Mouse (Mus musculus) bone marrow, adult 2 months (tissue): ENCODE results near the gene Gpx2. TPM values are rescaled to one million over a fixed set of nuclear protein-coding genes. Genes with fewer than 3 reads are reported as not detected.

Experiments
- H3K27ac ChIP-seq: fragments of 200-500 bp; 2 replicates; pipeline ENCODE4 v1.5.1; 2012; ENCODE audit warnings: low read depth, mild to moderate bottlenecking, control low read depth, inconsistent platforms, low read length; ENCODE audit not compliant: control insufficient read depth, poor library complexity, insufficient read depth
- H3K4me1 ChIP-seq: fragments of 200-500 bp; 2 replicates; pipeline ENCODE4 v1.6.1; 2011; ENCODE audit warnings: low read length; ENCODE audit not compliant: control insufficient read depth, insufficient read depth
- H3K4me3 ChIP-seq: fragments of 200-500 bp; replicated peaks from 2 replicates; pipeline ENCODE3; 2011; ENCODE audit warnings: mild to moderate bottlenecking, low read depth, low read length, control low read depth; ENCODE audit not compliant: control insufficient read depth
- CTCF ChIP-seq: fragments of 200-500 bp; IDR thresholded peaks from 2 replicates; pipeline ENCODE4 v1.5.1; 2011; ENCODE audit warnings: low read length, control low read depth; ENCODE audit not compliant: control insufficient read depth, insufficient read depth
- POLR2A ChIP-seq: fragments of 200-500 bp; IDR thresholded peaks from 2 replicates; pipeline ENCODE4 v1.6.1; 2011; ENCODE audit warnings: low read depth, mild to moderate bottlenecking, control low read depth, low read length, borderline replicate concordance; ENCODE audit not compliant: control insufficient read depth
- WGBS: fragments of 180-500 bp; shearing (Covaris S2); methylation state at CpG from one replicate; pipeline ENCODE4 v1.1.7; 2018; 5-methylcytosine and 5-hydroxymethylcytosine counted together
- polyA plus RNA-seq: library from polyadenylated mRNA; stranded (reverse); fragments of >200 nt; gene quantifications from 2 replicates; pipeline ENCODE4 v1.2.4, GENCODE M21; 2011; ENCODE audit warnings: low replicate concordance; ENCODE audit not compliant: missing spikeins, insufficient read depth, insufficient read length

The Gpx2 gene
- polyA plus RNA-seq, 1 experiment = 1.6 TPM

- Histone ChIP-seq H3K27ac (no peak overlapping the region), H3K4me3 (no peak overlapping the region), H3K4me1 (no peaks in the 10 kb centered on the region)
- TF ChIP-seq CTCF = peak; percentile 27; the same call in 1 of the 2 replicates
- no peak for TF ChIP-seq POLR2A
Observed at GRCm38 (mm10) chr12:76777845-76778244, 17.5 kb downstream of the Gpx2 start.

- no peak overlapping the region for H3K27ac ChIP-seq
- H3K4me3 ChIP-seq = no peak overlapping the region
- WGBS = 67% methylated on average over 5 of the region's 5 CpGs
- TF ChIP-seq CTCF (no peak), POLR2A (no peak)
- H3K4me1 ChIP-seq = no peaks in the 10 kb centered on the region
Observed at GRCm38 (mm10) chr12:76776898-76777297, 18.5 kb downstream of the Gpx2 start.

GRCm38 (mm10) chr12:76775132-76775531 lies 20.2 kb downstream of the Gpx2 start:
- H3K27ac ChIP-seq = no peak overlapping the region

GRCm38 (mm10) chr12:76774652-76775051 lies 20.7 kb downstream of the Gpx2 start:
- no peak overlapping the region for H3K4me3 ChIP-seq
- no peak for TF ChIP-seq CTCF
- no peak for TF ChIP-seq POLR2A
- 40% methylated on average over 3 of the region's 3 CpGs for WGBS
- H3K27ac ChIP-seq = no peak overlapping the region
- no peaks in the 10 kb centered on the region for H3K4me1 ChIP-seq

More at GRCm38 (mm10) chr12:76775132-76775531, 20.2 kb downstream of the Gpx2 start:
- WGBS = 86% methylated on average over 4 of the region's 4 CpGs
- H3K4me3 ChIP-seq = no peak overlapping the region
- no peaks in the 10 kb centered on the region for H3K4me1 ChIP-seq
- TF ChIP-seq POLR2A (no peak), CTCF (no peak)

DNA sequence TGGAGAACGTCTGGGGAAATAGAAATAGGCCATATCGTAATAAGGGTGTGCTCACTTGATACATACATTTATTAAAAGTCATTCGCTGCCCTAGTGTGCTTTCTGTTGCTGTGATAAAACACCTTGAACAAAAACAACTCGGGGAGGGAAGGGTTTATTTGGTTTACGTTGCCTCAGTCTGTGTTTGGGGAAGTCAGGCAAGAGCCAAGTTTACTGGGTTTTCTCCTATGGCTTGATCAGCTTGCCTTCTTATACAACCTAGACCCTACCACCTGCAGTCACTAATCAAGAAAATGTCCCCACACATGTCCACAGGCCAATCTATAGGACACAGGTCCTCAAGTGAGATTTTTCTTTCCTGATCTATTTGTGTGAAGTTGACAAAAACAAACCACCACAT lies 23.8 kb downstream of the Gpx2 start:
- 77% methylated on average over 5 of the region's 5 CpGs for WGBS
- no peak overlapping the region for H3K4me3 ChIP-seq
- TF ChIP-seq POLR2A (no peak), CTCF (no peak)
- no peak overlapping the region for H3K27ac ChIP-seq
- H3K4me1 ChIP-seq = no peaks in the 10 kb centered on the region

DNA sequence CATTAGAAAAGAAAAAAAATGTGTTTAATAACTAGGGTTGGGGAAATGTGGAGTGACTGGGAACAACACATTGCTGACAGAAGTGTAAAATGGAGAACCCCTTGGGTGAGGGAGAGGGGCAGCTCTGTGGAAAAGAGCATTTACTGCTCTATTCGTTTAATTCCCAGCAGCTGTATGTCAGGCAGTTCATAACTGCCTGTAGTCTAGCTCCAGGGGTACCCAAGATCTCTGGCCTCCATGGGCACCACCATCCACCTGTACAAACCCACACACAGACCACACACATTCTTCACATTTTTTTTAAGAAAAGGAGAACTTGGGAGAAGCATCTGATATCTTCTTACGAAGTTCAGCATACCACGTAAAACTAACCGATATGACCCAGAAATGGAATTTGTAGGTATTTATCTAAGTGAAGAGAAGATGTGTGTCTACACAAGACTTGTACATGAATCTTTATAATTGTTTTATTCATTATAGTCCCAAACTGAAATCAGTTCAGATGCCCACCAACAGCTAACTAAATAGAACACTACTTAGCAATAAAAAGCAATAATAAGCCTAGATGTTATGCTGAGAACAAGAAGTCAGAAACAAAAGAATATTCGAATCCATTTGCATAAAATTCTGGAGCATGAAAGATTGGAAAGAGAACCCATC lies 24.4 kb downstream of the Gpx2 start:
- no peaks in the 10 kb centered on the region; the same call in 1 of the 2 replicates for H3K4me1 ChIP-seq
- WGBS = 70% methylated on average over 5 of the region's 5 CpGs
- TF ChIP-seq POLR2A (no peak), CTCF (no peak)
- H3K27ac ChIP-seq = no peak overlapping the region
- H3K4me3 ChIP-seq = no peak overlapping the region

DNA sequence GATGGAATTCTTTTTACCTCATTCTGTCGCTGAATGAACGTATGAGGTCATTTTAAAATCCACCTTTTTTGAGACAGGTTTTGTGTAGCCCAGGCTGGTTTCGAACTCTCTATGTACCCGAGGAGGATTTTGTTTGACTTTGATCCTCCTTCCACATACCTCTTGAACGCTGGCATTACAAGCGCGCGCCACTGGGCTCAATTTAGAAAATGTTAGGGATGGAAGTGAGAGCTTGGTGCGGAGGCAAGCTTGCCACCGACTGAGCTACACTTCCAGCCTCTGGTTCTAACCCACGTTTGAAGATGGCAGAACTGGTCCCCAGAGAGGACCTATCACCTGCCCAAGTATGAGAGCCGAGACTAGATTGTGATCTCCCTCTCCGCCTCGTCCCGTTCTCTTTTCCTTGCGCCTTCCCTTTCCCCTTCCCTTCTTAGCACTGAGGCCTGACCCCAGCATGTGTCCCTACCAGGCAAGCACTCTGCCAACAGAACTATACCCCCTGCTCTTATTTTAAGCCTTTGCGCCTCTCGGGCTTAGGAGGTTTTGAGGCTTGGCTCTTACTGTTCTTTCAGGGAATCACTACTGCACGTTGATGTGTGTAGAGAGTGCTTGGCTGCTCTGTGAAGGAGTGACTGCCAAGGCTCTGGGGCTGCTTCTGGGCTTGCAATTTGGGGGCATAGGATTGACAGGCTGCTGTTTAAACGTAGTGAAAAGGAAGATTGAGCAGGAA lies 29.3 kb downstream of the Gpx2 start:
- 41% methylated on average over 20 of the region's 20 CpGs for WGBS
- peak overlapping the region; percentile 83 for H3K27ac ChIP-seq
- no peak for TF ChIP-seq CTCF
- TF ChIP-seq POLR2A = no peak

GRCm38 (mm10) chr12:76765354-76765851 lies 30.0 kb downstream of the Gpx2 start, which contains the start of the genes Churc1 and Fntb:
Gene Churc1 (plus strand): TSS chr12:76765538.
Gene Fntb (plus strand): TSS chr12:76765589.
- Histone ChIP-seq H3K4me1 (no peaks in the 10 kb centered on the region; the same call in 1 of the 2 replicates), H3K27ac (peak within 1 kb of the TSS; percentile 83), H3K4me3 (peak within 1 kb of the TSS; percentile 84)
- no peak for TF ChIP-seq CTCF
- peak; percentile 63; the same call in 1 of the 2 replicates for TF ChIP-seq POLR2A
- under 1% methylated on average over 31 of the region's 31 CpGs for WGBS

More for the DNA sequence above, 29.3 kb downstream of the Gpx2 start:
- Histone ChIP-seq H3K4me3 (peak overlapping the region; percentile 84), H3K4me1 (no peaks in the 10 kb centered on the region; the same call in 1 of the 2 replicates)
